Mouse (Mus musculus) heart, embryonic 13.5 days (tissue): ENCODE results near the gene Dnajc7. TPM values are rescaled to one million over a fixed set of nuclear protein-coding genes. Genes with fewer than 3 reads are reported as not detected.
A peak's percentile ranks its signal among the peaks of the same experiment; 100 is the strongest.
"Not testable (repeated sequence)": the region's sequence is repeated elsewhere in the genome, so short reads cannot be mapped to it uniquely, and the experiment has no call there.

Source experiments
- ATAC-seq: fragments of 200-750 bp; cut with Nextera tagmentation; 2 replicates; pipeline ENCODE4 v1.8.0; 2017; ENCODE audit warnings: moderate TSS enrichment; ENCODE audit not compliant: insufficient number of reproducible peaks, low FRiP score, low TSS enrichment; ENCODE audit errors: extremely low read depth
- H3K27ac ChIP-seq: fragments of 300-500 bp; sonication (generic); replicated peaks from 2 replicates; pipeline ENCODE4 v1.5.1; 2015; ENCODE audit warnings: moderate library complexity, mild to moderate bottlenecking, inconsistent platforms
- H3K27me3 ChIP-seq: fragments of 300-500 bp; sonication (generic); replicated peaks from 2 replicates; pipeline ENCODE4 v1.6.1; 2015; ENCODE audit warnings: mild to moderate bottlenecking, inconsistent platforms
- H3K36me3 ChIP-seq: fragments of 300-500 bp; sonication (generic); 2 replicates; pipeline ENCODE4 v1.6.1; 2015; ENCODE audit warnings: mild to moderate bottlenecking, inconsistent platforms
- H3K4me1 ChIP-seq: fragments of 300-500 bp; sonication (generic); 2 replicates; pipeline ENCODE4 v1.6.1; 2015; ENCODE audit warnings: inconsistent platforms
- H3K4me2 ChIP-seq: fragments of 300-500 bp; sonication (generic); 2 replicates; pipeline ENCODE4 v1.6.1; 2015; ENCODE audit warnings: inconsistent platforms, mild to moderate bottlenecking, moderate library complexity
- H3K4me3 ChIP-seq: fragments of 300-500 bp; sonication (generic); 2 replicates; pipeline ENCODE4 v1.5.1; 2015; ENCODE audit warnings: moderate library complexity, mild to moderate bottlenecking, inconsistent platforms
- H3K9ac ChIP-seq: fragments of 300-500 bp; sonication (generic); 2 replicates; pipeline ENCODE4 v1.6.1; 2015; ENCODE audit warnings: inconsistent platforms, mild to moderate bottlenecking, moderate library complexity
- H3K9me3 ChIP-seq: fragments of 300-500 bp; sonication (generic); 2 replicates; pipeline ENCODE4 v1.6.1; 2016; ENCODE audit warnings: inconsistent platforms
- WGBS: fragments of 180-500 bp; shearing (Covaris S2); methylation state at CpG from one replicate; pipeline ENCODE4 v1.1.7; 2015; ENCODE audit warnings: mixed read lengths; 5-methylcytosine and 5-hydroxymethylcytosine counted together
- polyA plus RNA-seq: library from polyadenylated mRNA; unstranded; fragments of >200 nt; fragmentation: Nextera tagmentation; extraction: Ambion mirVana; gene quantifications from 2 replicates; pipeline ENCODE4 v1.2.1, GENCODE M21; 2015

Gene Dnajc7
- 172 and 191 TPM in 2 replicates for polyA plus RNA-seq

DNA sequence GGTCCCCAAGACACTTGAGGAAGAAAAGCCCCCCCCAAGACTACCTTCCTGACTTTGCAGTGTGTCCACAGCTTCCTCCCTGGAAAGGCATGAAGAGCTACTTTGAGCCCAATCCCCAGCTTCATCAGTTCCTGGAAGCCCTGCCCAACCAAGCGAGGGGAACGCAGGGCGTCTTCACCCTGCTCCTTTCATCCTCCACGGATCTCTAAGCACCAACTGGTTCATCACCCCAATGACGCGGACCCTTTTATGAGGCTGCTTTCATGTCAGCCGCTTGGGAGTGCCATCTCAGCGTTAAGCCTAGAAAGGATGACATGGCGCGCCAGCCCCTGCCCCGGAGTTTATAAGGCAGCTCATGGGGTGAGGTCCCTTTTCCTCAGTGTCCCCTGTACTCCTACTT lies at the start of gene Dnajc7:
Gene Dnajc7, minus strand, starts transcription at position 187 of the 400 bp plus-strand sequence.
- WGBS = 7% methylated on average over 11 of the region's 11 CpGs
- peak within 1 kb of the TSS; percentile 96 for H3K9ac ChIP-seq
- H3K9me3 ChIP-seq = no peaks in the 10 kb centered on the region
- H3K4me3 ChIP-seq = peak within 1 kb of the TSS; percentile 98
- no peaks in the 10 kb centered on the region for H3K27me3 ChIP-seq
- ATAC-seq = peak; percentile 7; the same call in 1 of the 2 replicates
- H3K27ac ChIP-seq = peak within 1 kb of the TSS; percentile 98
- H3K4me2 ChIP-seq = peak within 1 kb of the TSS; percentile 89
- H3K4me1 ChIP-seq = peaks cover 49% of the 10 kb centered on the region
- H3K36me3 ChIP-seq = peaks cover 15% of the 10 kb centered on the region

DNA sequence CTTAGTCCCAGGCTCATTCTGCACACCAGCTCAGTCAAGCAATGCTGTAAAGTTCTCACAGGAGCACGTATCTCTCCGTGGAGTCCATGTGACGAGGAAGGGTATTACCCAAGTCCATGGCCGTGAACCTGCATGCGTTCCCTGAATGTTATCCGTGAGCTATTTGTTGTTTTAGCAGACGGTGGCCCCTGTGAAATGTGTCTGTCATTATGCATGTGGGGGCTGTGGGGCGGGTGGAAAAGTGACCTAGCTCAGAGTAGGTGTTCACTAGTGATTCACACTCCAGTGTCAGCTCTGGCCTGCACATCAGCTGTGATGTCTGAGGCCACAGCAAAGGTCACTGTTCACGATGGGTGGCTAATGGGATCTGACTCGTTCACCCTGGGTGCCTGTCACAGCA lies 39.8 kb upstream of the Dnajc7 start:
- 63% methylated on average over 10 of the region's 10 CpGs for WGBS
- no peak overlapping the region for H3K4me2 ChIP-seq
- H3K9ac ChIP-seq = no peak overlapping the region
- H3K9me3 ChIP-seq = no peaks in the 10 kb centered on the region
- H3K36me3 ChIP-seq = no peaks in the 10 kb centered on the region
- peaks cover 26% of the 10 kb centered on the region for H3K4me1 ChIP-seq
- H3K27me3 ChIP-seq = no peaks in the 10 kb centered on the region
- H3K4me3 ChIP-seq = no peak overlapping the region
- H3K27ac ChIP-seq = no peak overlapping the region
- no peak for ATAC-seq

DNA sequence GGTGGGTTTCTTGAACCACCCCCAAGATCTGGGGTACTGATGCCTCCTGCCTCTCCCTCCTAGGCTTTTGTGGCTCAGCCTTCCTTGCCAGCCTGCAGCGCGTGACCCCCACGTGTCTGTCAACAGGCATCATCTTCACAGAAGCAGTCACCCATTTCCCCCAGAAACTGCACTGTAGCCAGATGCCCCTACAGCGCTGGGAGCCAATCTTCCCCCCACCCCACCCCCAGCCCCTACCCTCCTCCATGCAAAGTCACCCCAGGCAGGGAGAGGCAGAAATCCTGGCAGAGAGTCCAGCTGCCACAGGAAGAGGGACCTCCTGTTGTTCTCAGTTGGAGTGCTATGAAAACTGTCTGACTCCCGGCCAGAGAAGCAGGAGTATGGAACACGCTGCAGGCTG lies 36.5 kb upstream of the Dnajc7 start:
- no peak overlapping the region for H3K4me3 ChIP-seq
- H3K36me3 ChIP-seq = no peaks in the 10 kb centered on the region
- H3K4me2 ChIP-seq = peak overlapping the region; percentile 51
- H3K9me3 ChIP-seq = no peaks in the 10 kb centered on the region
- H3K27ac ChIP-seq = no peak overlapping the region
- H3K9ac ChIP-seq = peak overlapping the region; percentile 33
- 8% methylated on average over 6 of the region's 6 CpGs for WGBS
- H3K27me3 ChIP-seq = peaks cover 12% of the 10 kb centered on the region
- no peak for ATAC-seq
- H3K4me1 ChIP-seq = peaks cover 29% of the 10 kb centered on the region

DNA sequence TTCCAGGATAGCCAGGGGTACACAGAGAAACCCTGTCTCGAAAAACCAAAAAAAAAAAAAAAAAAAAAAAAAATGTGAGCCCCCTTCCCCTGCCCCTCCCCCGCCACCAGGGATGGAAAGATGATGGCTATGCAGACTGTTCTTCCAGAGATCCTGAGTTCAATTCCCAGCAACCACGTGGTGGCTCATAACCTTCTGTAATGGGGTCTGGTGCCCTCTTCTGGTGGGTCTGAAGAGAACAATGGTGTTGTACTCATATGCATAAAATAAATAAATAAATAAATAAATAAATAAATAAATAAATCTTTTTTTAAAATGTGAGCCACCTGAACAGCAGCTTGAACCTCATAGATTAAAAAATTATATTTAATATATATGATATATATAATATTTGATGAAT lies 35.6 kb upstream of the Dnajc7 start:
- H3K4me2 ChIP-seq, H3K4me3 ChIP-seq, H3K27ac ChIP-seq, H3K9me3 ChIP-seq, H3K9ac ChIP-seq, ATAC-seq, H3K36me3 ChIP-seq: not testable (repeated sequence)
- WGBS = 62% methylated on average over 3 of the region's 3 CpGs
- Histone ChIP-seq H3K4me1 (peaks cover 29% of the 10 kb centered on the region), H3K27me3 (peaks cover 20% of the 10 kb centered on the region)

DNA sequence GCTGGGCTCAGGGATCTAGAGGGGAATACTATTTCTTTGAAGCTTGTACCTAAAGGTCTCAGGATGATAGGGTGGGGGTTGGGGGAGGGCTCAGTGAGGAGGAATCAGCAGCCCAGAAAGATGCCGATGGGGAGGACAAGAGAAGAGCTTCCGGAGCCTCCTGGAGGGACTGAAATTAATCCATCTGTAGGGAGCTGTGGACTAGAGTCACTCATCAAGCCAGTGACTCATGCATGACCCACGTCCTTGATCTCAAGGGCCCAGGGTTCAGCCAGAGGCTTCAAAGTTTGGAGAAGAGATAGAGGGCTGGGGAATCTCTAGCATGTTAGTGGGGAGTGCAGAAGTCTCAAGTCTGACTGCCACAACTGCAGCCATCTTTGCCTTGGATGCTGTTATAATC lies 31.8 kb upstream of the Dnajc7 start:
- no peak overlapping the region for H3K27ac ChIP-seq
- 17% methylated on average over 3 of the region's 3 CpGs for WGBS
- no peak overlapping the region for H3K4me2 ChIP-seq
- no peak overlapping the region for H3K9ac ChIP-seq
- ATAC-seq = no peak
- peaks cover 41% of the 10 kb centered on the region for H3K27me3 ChIP-seq
- no peaks in the 10 kb centered on the region for H3K9me3 ChIP-seq
- H3K4me1 ChIP-seq = peaks cover 12% of the 10 kb centered on the region
- no peaks in the 10 kb centered on the region for H3K36me3 ChIP-seq
- H3K4me3 ChIP-seq = no peak overlapping the region

DNA sequence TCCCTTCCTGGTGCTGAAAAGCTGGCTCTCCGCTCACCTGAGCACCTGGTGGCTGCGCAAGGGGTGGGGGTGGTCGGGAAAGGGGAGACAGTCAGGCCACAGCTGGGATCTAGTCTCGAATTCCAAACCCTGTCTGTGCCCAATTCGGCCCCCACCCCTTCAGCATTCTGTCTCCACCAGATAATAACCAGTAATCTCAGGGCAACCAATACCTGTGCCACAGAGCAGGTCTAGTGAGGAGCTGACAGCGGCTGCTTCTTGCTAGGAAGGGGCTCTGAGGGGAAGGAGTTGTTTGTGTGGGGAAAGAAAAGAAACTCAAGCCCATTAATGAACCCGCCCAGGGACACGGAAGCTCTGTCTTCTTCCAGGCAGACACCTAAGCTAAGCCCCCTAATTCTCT lies 31.2 kb upstream of the Dnajc7 start:
- Histone ChIP-seq H3K4me2 (no peak overlapping the region), H3K9me3 (no peaks in the 10 kb centered on the region), H3K4me3 (no peak overlapping the region), H3K9ac (no peak overlapping the region), H3K27me3 (peaks cover 41% of the 10 kb centered on the region), H3K27ac (no peak overlapping the region), H3K4me1 (peaks cover 6% of the 10 kb centered on the region), H3K36me3 (no peaks in the 10 kb centered on the region)
- WGBS = 10% methylated on average over 8 of the region's 8 CpGs
- no peak for ATAC-seq

DNA sequence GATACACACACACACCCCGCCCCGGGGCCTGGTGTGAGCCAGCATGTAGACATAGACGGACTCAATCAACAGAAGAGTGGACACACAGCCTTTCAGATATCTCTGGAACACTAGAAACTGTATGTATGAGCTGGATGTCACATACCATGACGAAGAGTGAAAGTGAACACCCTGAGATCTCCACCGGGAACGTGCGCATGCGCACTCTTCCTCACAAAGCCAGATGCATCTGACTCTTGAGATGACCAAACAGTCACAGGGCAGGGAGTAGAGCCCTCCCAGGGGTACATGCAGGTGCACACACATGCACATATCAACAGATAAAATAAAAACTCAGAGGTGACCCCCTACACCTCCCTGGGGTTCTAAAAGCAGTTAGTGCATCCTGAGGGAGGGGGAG lies 28.4 kb upstream of the Dnajc7 start:
- H3K27me3 ChIP-seq = peaks cover 48% of the 10 kb centered on the region
- no peak overlapping the region for H3K27ac ChIP-seq
- 85% methylated on average over 8 of the region's 8 CpGs for WGBS
- H3K4me3 ChIP-seq = no peak overlapping the region
- no peaks in the 10 kb centered on the region for H3K36me3 ChIP-seq
- ATAC-seq = no peak
- no peak overlapping the region for H3K9ac ChIP-seq
- H3K4me1 ChIP-seq = peaks cover 4% of the 10 kb centered on the region; the same call in 1 of the 2 replicates
- no peak overlapping the region for H3K4me2 ChIP-seq
- no peaks in the 10 kb centered on the region for H3K9me3 ChIP-seq

DNA sequence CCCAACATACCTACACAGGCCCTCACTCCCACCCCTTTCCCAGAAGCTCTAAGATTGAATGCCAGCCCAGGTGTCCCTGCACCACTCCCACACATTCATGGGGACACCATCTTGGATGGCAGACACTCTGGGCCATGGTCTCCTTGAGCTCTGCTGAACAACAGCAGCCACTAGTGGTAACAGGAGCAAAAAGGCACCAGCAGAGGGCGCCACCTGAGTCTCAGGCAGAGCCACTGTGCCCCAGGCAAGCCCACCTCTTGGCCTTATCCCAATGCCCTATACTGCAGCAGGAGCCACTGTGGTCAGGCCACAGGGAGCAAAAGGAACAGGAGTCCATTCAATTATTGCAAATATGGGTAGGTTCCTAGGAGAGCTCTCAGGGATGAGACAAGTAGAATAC lies 26.3 kb upstream of the Dnajc7 start:
- no peak for ATAC-seq
- WGBS = 6% methylated on average over 1 of the region's 1 CpGs
- H3K27me3 ChIP-seq = peaks cover 53% of the 10 kb centered on the region

DNA sequence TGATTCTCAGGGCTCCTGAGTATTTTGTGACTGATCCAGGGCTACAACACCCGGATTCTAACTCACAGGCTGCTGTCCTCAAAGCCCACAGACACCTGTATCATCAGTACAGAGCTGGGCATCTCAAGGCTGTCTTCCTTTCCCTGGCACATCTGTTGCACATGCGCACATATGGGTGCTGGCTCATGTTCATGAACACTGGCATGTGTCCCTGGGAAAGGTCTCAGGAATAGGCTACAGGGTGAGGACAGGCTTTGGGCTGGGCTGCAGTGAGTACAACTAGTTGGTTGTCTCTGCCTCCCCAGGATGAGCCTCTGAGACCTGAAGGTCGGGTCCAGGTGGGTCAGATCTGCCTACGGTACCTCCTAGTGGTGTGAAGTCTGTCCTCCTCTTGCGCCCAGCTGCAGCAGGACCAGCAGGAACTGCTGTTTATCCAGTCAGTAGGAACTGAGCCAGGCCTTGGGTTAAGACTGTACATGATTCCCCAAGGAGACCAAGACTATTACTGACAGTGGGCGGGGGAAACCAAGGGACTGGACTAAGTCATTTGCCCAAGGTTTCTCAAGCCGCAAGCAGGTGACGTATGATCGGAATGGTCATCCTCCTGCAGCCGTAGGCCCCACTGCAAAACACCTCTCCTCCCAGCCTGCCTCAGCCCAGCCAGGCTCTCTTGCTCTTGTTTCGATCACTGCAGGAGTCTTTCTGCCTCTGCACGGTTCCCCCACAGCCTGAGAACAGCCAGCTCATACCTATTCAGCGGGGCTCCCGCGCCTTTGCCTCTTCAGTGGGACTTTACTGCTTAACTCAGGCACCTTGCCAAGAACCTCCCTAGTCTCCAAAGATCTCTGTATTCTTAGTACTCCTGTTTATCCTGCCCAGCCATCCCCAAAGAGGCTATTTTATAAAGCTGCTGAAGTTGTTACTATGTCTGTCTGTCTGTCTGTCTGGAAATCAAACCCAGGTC lies 23.9 kb upstream of the Dnajc7 start:
- H3K27me3 ChIP-seq = peaks cover 55% of the 10 kb centered on the region
- ATAC-seq = no peak

More for the DNA sequence above, 26.3 kb upstream of the Dnajc7 start:
- no peaks in the 10 kb centered on the region for H3K4me1 ChIP-seq
- H3K4me3 ChIP-seq = no peak overlapping the region
- no peak overlapping the region for H3K27ac ChIP-seq
- H3K36me3 ChIP-seq = no peaks in the 10 kb centered on the region
- H3K9ac ChIP-seq = no peak overlapping the region
- H3K9me3 ChIP-seq = no peaks in the 10 kb centered on the region
- H3K4me2 ChIP-seq = no peak overlapping the region

DNA sequence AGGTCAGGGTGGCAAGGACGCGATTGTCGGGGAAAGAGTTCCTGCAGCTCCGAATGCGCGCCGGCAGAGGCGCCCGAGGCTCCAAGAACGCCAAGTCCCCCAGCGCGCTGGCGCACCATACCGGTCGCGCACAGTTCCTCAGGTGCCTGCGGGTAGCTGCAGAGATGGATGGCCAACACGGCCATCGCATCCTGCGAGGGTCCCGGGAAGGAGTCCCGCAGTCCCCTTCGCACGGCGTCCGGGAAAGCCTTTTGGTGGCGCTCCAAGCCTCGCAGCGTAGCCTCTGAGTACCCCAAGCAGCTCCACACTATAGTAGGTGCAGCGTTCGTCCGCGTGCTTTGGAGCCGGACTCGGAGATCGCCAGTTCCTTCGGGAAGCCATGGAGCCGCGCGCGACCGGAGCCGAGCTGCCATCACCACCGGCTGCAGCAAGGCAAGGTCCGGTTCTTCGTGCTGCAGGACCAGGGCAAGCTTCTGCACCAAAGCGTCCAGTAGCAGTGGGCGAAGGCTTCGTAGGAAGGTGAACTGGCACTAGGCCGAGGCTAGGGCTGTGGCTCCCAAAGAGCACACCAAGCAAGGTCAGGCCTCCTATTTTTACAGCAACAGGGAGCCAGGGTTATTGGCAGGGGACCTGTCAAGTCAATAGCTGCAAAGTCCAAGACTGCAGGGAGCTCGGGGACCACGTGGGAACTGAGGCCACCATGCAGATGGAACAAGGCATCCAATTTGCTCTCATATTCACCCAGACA lies 20.4 kb upstream of the Dnajc7 start:
- no peak for ATAC-seq
- peaks cover 11% of the 10 kb centered on the region for H3K4me1 ChIP-seq
- no peaks in the 10 kb centered on the region for H3K9me3 ChIP-seq
- H3K27me3 ChIP-seq = peaks cover 74% of the 10 kb centered on the region
- H3K27ac ChIP-seq = no peak overlapping the region
- 7% methylated on average over 52 of the region's 52 CpGs for WGBS
- peak overlapping the region; percentile 71 for H3K9ac ChIP-seq
- H3K4me3 ChIP-seq = peak overlapping the region; percentile 52
- no peaks in the 10 kb centered on the region for H3K36me3 ChIP-seq
- peak overlapping the region; percentile 79 for H3K4me2 ChIP-seq

More for the DNA sequence above, 23.9 kb upstream of the Dnajc7 start:
- H3K9me3 ChIP-seq = no peaks in the 10 kb centered on the region
- H3K4me2 ChIP-seq = no peak overlapping the region
- no peak overlapping the region for H3K27ac ChIP-seq
- H3K36me3 ChIP-seq = no peaks in the 10 kb centered on the region
- no peak overlapping the region for H3K9ac ChIP-seq
- peaks cover 11% of the 10 kb centered on the region for H3K4me1 ChIP-seq
- 64% methylated on average over 15 of the region's 15 CpGs for WGBS
- H3K4me3 ChIP-seq = no peak overlapping the region

DNA sequence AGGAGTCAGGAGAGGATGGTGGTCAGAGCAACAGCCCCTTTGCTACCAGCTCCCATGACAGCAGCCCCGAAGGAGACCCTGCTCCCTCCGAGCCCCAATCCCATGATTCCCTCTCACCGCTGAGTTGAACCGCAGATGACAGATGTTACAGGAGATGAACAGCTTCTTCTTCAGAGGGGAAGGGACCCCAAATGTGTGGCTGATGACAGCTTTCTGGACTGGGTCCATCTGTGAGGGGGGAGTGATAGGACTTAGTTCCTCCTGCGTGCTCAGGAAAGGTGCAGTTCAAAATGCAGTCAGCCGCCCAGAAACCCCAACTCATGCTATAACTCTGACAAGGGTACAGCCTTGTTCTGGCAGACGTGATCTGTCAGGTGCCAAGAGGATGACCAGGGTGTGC lies 14.6 kb upstream of the Dnajc7 start:
- H3K27ac ChIP-seq = no peak overlapping the region
- no peak for ATAC-seq
- WGBS = 63% methylated on average over 7 of the region's 7 CpGs
- no peaks in the 10 kb centered on the region for H3K36me3 ChIP-seq
- H3K9ac ChIP-seq = no peak overlapping the region
- H3K4me2 ChIP-seq = no peak overlapping the region
- no peaks in the 10 kb centered on the region for H3K9me3 ChIP-seq
- H3K4me1 ChIP-seq = no peaks in the 10 kb centered on the region
- no peak overlapping the region for H3K4me3 ChIP-seq
- H3K27me3 ChIP-seq = peaks cover 83% of the 10 kb centered on the region
